Mouse (Mus musculus) hindbrain, embryonic 11.5 days (tissue): ENCODE data around the gene Iah1. TPM values are rescaled to one million over a fixed set of nuclear protein-coding genes. Genes with fewer than 3 reads are reported as not detected.

Source experiments
- ATAC-seq: fragments of 200-750 bp; cut with Nextera tagmentation; 2 replicates; pipeline ENCODE4 v1.8.0; 2017; ENCODE audit warnings: mild to moderate bottlenecking, moderate TSS enrichment, moderate library complexity; ENCODE audit not compliant: low FRiP score
- DNase-seq: peaks from one replicate; pipeline ENCODE4 v3.0.0-alpha.2; 2015; ENCODE audit warnings: low spot score
- H3K27ac ChIP-seq: fragments of 300-500 bp; sonication (generic); 2 replicates; pipeline ENCODE4 v1.5.1; 2014; ENCODE audit warnings: mild to moderate bottlenecking, low read depth, low read length
- H3K27me3 ChIP-seq: fragments of 300-500 bp; sonication (generic); 2 replicates; pipeline ENCODE4 v1.6.1; 2014; ENCODE audit warnings: mild to moderate bottlenecking, low read length, moderate library complexity, mixed read lengths; ENCODE audit not compliant: control insufficient read depth, insufficient read depth
- H3K36me3 ChIP-seq: fragments of 300-500 bp; sonication (generic); 2 replicates; pipeline ENCODE4 v1.6.1; 2014; ENCODE audit warnings: mild to moderate bottlenecking, low read length, moderate library complexity, mixed read lengths; ENCODE audit not compliant: control insufficient read depth, insufficient read depth
- H3K4me1 ChIP-seq: fragments of 300-500 bp; sonication (generic); replicated peaks from 2 replicates; pipeline ENCODE4 v1.6.1; 2014; ENCODE audit warnings: low read length, mixed read lengths; ENCODE audit not compliant: control insufficient read depth, insufficient read depth
- H3K4me2 ChIP-seq: fragments of 300-500 bp; sonication (generic); replicated peaks from 2 replicates; pipeline ENCODE4 v1.6.1; 2014; ENCODE audit warnings: mild to moderate bottlenecking, low read depth, low read length
- H3K4me3 ChIP-seq: fragments of 300-500 bp; sonication (generic); 2 replicates; pipeline ENCODE4 v1.5.1; 2014; ENCODE audit warnings: low read depth, low read length
- H3K9ac ChIP-seq: fragments of 300-500 bp; sonication (generic); 2 replicates; pipeline ENCODE4 v1.6.1; 2014; ENCODE audit warnings: low read depth, low read length
- H3K9me3 ChIP-seq: fragments of 300-500 bp; sonication (generic); 2 replicates; pipeline ENCODE4 v1.6.1; 2016; ENCODE audit warnings: low read length; ENCODE audit not compliant: control insufficient read depth
- WGBS: fragments of 180-500 bp; shearing (Covaris S2); extraction: QIAGEN DNeasy Blood & Tissue Kit; methylation state at CpG from one replicate; pipeline ENCODE4 v1.1.7; 2014; 5-methylcytosine and 5-hydroxymethylcytosine counted together
- polyA plus RNA-seq: library from polyadenylated mRNA; unstranded; fragments of >200 nt; fragmentation: Nextera tagmentation; extraction: Ambion mirVana; gene quantifications from 2 replicates; pipeline ENCODE4 v1.2.1, GENCODE M21; 2014

Gene Iah1
- polyA plus RNA-seq, 1 experiment from 2014 or later, result 48.2 TPM

GRCm38 (mm10) chr12:21286712-21287650, 29.2 kb upstream of the Iah1 start:
- ATAC-seq, result peak; percentile 44
- WGBS, result 39% methylated on average over 18 of the region's 18 CpGs
- 0 out of 2 replicates have a peak, but pooled peaks cover 5% of the 10 kb centered on the region for H3K36me3 ChIP-seq
- H3K9ac ChIP-seq, result peak overlapping the region; percentile 88
- H3K27ac ChIP-seq, result peak overlapping the region; percentile 86
- no peaks in the 10 kb centered on the region for H3K27me3 ChIP-seq
- no peaks in the 10 kb centered on the region for H3K9me3 ChIP-seq
- no peak for DNase-seq
- no peaks in the 10 kb centered on the region for H3K4me1 ChIP-seq
- H3K4me2 ChIP-seq, result peak overlapping the region; percentile 78
- H3K4me3 ChIP-seq, result peak overlapping the region; percentile 83

GRCm38 (mm10) chr12:21288716-21289395, 27.3 kb upstream of the Iah1 start:
- ATAC-seq (no peak), DNase-seq (no peak)
- WGBS, result 100% methylated on average over 3 of the region's 3 CpGs
- Histone ChIP-seq H3K4me1 (no peaks in the 10 kb centered on the region), H3K4me2 (no peak overlapping the region), H3K36me3 (0 out of 2 replicates have a peak, but pooled peaks cover 7% of the 10 kb centered on the region), H3K4me3 (no peak overlapping the region), H3K9ac (no peak overlapping the region), H3K27ac (no peak overlapping the region), H3K27me3 (no peaks in the 10 kb centered on the region), H3K9me3 (no peaks in the 10 kb centered on the region)

DNA sequence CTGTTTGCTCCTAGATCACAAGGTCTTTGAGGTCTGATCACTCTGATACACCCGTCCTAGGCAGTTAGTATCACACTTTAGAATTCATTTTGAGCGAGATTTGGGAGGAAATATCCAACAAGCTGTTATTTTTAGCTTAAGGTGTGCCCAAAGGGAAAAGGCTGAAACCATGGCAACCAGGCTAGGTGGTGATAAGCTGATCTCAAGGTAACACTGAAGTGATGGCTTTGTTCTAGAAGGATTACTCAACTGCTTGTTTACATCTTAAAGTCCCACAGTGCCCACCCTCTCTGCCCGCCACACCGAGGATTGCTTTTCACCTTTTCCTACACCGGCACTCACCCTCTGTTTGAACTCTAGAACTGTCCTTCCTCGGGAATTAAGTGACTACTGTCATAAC, 26.5 kb upstream of the Iah1 start:
- H3K9me3 ChIP-seq, result no peaks in the 10 kb centered on the region
- no peak overlapping the region for H3K27ac ChIP-seq
- no peak for ATAC-seq
- WGBS, result 92% methylated on average over 6 of the region's 6 CpGs
- H3K4me3 ChIP-seq, result no peak overlapping the region
- no peaks in the 10 kb centered on the region for H3K27me3 ChIP-seq
- no peak overlapping the region for H3K4me2 ChIP-seq
- no peak overlapping the region for H3K9ac ChIP-seq
- DNase-seq, result no peak
- no peaks in the 10 kb centered on the region for H3K4me1 ChIP-seq
- 0 out of 2 replicates have a peak, but pooled peaks cover 7% of the 10 kb centered on the region for H3K36me3 ChIP-seq

DNA sequence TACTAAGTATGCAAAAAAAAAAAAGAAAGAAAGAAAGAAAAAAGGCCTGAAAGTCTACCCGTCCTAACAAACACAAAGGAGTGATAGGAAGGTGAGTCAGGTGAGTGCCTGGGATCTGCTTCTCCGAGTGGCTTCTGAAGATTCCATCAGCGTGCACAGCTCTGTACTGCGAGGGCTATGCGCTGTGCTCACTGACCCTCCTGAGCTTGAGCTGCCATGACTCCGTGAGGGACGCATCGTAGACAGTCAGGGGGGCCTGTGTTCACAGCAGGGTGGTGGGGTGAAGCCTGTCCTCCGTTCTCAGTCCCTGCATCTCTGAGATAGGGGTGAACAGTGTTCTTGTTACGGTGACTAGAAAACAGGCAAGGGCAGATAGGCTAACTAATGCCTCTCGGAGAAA, 17.3 kb upstream of the Iah1 start:
- H3K4me2 ChIP-seq, result no peak overlapping the region
- no peak overlapping the region for H3K4me3 ChIP-seq
- H3K9me3 ChIP-seq, result no peaks in the 10 kb centered on the region
- no peaks in the 10 kb centered on the region for H3K4me1 ChIP-seq
- WGBS, result 96% methylated on average over 11 of the region's 11 CpGs
- no peak overlapping the region for H3K9ac ChIP-seq
- ATAC-seq, result no peak
- no peak for DNase-seq
- H3K27ac ChIP-seq, result no peak overlapping the region
- no peaks in the 10 kb centered on the region for H3K27me3 ChIP-seq
- H3K36me3 ChIP-seq, result peaks cover 16% of the 10 kb centered on the region

- 89% methylated on average over 7 of the region's 7 CpGs for WGBS
- H3K27me3 ChIP-seq, result no peaks in the 10 kb centered on the region
- no peaks in the 10 kb centered on the region for H3K9me3 ChIP-seq
- DNase-seq, result no peak
- H3K27ac ChIP-seq, result no peak overlapping the region
- no peaks in the 10 kb centered on the region for H3K4me1 ChIP-seq
- peaks cover 13% of the 10 kb centered on the region for H3K36me3 ChIP-seq
- no peak overlapping the region for H3K4me2 ChIP-seq
- no peak overlapping the region for H3K4me3 ChIP-seq
- H3K9ac ChIP-seq, result no peak overlapping the region
- no peak for ATAC-seq
Measured at GRCm38 (mm10) chr12:21301324-21301723, 14.9 kb upstream of the Iah1 start.

DNA sequence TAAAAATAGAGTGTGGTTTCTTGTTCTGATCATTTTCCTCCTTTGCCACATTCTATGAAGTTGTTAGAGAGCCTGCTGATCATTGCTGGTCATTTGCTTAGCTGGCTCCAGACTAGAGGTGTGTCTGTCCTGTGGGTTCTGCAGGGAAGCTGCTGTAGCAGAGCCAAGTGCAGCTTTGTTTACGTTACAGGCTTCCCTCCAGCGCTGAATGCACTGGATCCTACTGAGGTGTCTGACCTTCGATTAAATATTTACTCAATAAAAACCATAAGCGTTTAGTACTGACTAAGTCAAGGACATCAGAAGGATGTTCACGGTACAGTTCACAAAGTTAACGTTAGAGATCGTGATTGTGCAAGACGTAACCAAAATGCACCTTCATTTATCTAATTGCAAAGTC, 14.3 kb upstream of the Iah1 start:
- H3K4me3 ChIP-seq, result no peak overlapping the region
- no peak for ATAC-seq
- WGBS, result 91% methylated on average over 8 of the region's 8 CpGs
- no peaks in the 10 kb centered on the region for H3K9me3 ChIP-seq
- H3K27ac ChIP-seq, result no peak overlapping the region
- H3K27me3 ChIP-seq, result no peaks in the 10 kb centered on the region
- H3K4me2 ChIP-seq, result no peak overlapping the region
- peaks cover 11% of the 10 kb centered on the region for H3K36me3 ChIP-seq
- H3K9ac ChIP-seq, result no peak overlapping the region
- H3K4me1 ChIP-seq, result no peaks in the 10 kb centered on the region
- DNase-seq, result no peak

DNA sequence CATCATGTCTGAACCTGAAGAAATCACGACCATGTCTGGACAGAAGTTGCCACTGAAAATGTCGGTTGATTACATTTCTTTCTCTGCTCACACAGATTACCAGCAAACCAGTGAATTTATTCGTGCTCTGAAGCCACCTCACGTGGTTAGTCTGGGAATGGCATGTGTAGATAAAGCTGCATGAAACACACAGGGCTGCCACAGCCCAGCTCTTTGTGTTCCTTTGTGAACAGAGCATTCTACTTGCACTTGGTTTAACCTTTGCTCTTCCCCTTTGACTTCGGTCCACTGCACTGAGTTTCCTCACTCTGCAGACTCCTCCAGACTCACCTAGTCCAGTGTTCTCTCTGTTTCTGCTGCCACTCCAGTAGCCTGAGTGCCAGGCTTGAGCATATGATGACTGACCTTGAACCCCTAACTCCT, 13.8 kb upstream of the Iah1 start:
- peaks cover 11% of the 10 kb centered on the region for H3K36me3 ChIP-seq
- ATAC-seq, result no peak

DNA sequence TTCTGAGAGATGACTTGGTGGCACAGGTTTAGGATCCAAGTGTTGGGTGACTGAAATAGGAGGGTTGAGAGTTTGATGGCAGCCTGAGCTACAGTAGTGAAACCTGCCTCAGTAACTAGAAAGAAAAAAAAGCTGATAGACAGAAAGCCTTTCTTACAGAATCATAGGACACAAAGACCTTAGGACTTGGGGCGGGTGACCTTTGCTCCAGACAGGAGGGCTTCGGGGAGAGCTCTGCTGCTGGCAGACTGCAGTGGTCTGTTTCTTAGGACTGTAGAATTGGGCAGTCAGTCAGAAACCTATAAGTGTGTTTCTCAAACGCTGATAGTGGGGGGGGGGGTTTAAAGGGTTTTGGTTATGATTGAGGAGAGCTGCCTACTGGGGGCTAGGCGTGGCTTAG, 10.4 kb upstream of the Iah1 start:
- Histone ChIP-seq H3K27ac (no peak overlapping the region), H3K4me1 (no peaks in the 10 kb centered on the region), H3K4me2 (no peak overlapping the region), H3K4me3 (no peak overlapping the region), H3K9me3 (no peaks in the 10 kb centered on the region), H3K27me3 (no peaks in the 10 kb centered on the region), H3K9ac (no peak overlapping the region), H3K36me3 (peaks cover 17% of the 10 kb centered on the region)
- DNase-seq (no peak), ATAC-seq (no peak)
- WGBS, result 94% methylated on average over 4 of the region's 4 CpGs

More for the DNA sequence above, 13.8 kb upstream of the Iah1 start:
- H3K4me2 ChIP-seq, result no peak overlapping the region
- H3K4me3 ChIP-seq, result no peak overlapping the region
- no peaks in the 10 kb centered on the region for H3K27me3 ChIP-seq
- no peak for DNase-seq
- H3K27ac ChIP-seq, result no peak overlapping the region
- 84% methylated on average over 5 of the region's 5 CpGs for WGBS
- no peaks in the 10 kb centered on the region for H3K4me1 ChIP-seq
- no peaks in the 10 kb centered on the region for H3K9me3 ChIP-seq
- H3K9ac ChIP-seq, result no peak overlapping the region
